Mouse (Mus musculus): ENCODE measurements around the gene Sox5.
A peak's percentile ranks its signal among the peaks of the same experiment; 100 is the strongest.

Gene Sox5

GRCm38 (mm10) chr6:144067491-144067890 lies 714.3 kb downstream of the Sox5 start:
- DNase-seq (ENCODE audit: extremely low read depth, low read depth, low spot score), result no peak

- no peak for DNase-seq (ENCODE audit: extremely low read depth, low read depth, low spot score)
These were observed 719.3 kb downstream of the Sox5 start for GRCm38 (mm10) chr6:144062428-144062827.

- no peak for DNase-seq (ENCODE audit: extremely low read depth, low read depth, low spot score)
These were observed 720.0 kb downstream of the Sox5 start for GRCm38 (mm10) chr6:144061814-144062213.

DNA sequence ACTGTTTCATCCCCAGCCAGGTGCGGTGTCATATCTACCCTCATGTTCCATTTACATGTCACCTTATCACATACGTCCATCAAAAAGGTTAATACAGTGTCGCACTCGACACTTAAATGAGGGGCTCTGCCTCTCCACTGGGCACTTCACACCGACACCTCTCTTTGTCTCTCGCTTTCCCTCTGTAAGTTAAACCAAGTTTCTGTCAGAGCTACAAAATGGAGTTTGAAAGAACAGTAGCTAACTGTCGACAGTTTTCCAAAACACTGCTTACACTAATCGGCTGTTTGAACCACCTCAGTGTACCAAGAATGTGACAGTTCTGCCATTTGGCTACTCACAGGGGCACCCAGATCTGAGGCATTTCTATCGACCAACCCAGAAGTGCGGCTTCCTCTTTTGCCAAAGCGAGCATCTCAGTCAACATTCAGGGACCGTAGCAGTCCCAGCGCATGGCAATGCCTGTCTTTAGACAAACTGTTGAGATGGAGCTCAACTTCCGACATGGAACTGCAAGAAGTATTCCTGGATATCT lies 724.6 kb downstream of the Sox5 start:
- DNase-seq (ENCODE audit: extremely low read depth, low read depth, low spot score), result no peak

DNA sequence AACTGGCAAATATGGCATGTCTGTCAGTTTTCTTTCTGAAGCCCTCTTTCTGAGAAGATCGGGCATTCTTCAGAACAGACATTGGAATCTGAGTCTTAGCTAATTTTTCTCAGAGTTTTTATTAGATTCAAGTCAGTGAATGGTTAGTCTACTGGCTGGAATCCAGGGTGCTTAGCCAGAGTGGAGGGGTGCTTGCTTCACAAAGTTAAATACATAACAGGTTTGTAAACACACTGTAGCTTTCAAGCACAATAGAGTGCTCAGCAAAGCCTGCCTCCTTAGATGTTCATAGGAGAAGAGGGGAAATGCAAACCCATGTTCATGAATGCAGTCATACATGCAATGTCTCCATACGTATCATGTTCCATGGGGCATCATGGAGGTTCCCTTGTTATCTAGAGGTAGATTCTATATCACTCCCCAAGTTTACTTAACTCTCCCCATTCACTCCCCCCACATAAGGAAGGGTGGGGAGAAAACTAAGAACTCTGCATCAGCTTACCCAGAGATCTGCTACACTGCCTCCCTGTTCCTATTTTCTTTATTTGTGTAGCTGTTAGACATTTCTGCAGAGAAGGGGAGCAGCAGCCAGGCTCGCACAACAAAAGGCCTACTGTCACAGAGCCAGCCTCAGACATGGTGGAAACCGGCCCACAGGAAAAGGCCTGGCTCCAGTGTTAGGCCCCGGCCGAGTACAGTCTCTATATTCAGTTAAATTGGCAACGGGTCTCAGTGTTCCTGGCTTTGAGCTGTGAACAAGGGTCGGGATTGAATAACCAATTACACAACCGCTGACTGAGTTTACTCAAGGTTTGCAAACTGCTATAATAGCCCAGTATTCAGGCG lies 725.3 kb downstream of the Sox5 start:
- peak; percentile 40 for DNase-seq (ENCODE audit: extremely low read depth, low read depth, low spot score)

- DNase-seq (ENCODE audit: extremely low read depth, low read depth, low spot score), result no peak
These were observed 729.3 kb downstream of the Sox5 start for GRCm38 (mm10) chr6:144052487-144052886.

GRCm38 (mm10) chr6:144051316-144051715 lies 730.5 kb downstream of the Sox5 start:
- no peak for DNase-seq (ENCODE audit: extremely low read depth, low read depth, low spot score)

GRCm38 (mm10) chr6:144048201-144048924 lies 733.4 kb downstream of the Sox5 start:
- DNase-seq (ENCODE audit: extremely low read depth, low read depth, low spot score), result no peak

- peak; percentile 43 for DNase-seq (ENCODE audit: extremely low read depth, low read depth, low spot score)
These were observed 736.3 kb downstream of the Sox5 start for GRCm38 (mm10) chr6:144045503-144045902.

GRCm38 (mm10) chr6:144044381-144044780 lies 737.4 kb downstream of the Sox5 start:
- DNase-seq (ENCODE audit: extremely low read depth, low read depth, low spot score), result no peak

DNA sequence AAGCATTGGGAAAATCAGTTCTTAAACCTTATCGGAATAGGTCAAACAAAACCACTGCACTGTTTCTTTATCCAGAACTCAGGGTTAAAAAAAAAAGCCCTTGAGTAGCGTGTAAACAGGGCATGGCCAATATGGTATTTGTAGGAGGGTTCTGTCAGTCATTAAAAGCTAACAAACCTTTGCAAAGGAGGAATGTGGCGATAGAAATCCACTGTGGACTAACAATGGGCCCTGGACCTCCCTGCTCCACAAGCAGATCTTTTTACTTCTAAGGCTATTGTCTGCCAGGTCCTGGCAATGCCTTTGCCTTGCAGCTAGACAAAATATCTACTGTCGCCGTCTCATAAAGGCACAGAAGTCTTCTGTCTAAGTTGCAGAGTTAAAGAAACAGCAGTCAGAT lies 738.8 kb downstream of the Sox5 start:
- no peak for DNase-seq (ENCODE audit: extremely low read depth, low read depth, low spot score)

GRCm38 (mm10) chr6:144041941-144042340 lies 739.8 kb downstream of the Sox5 start:
- no peak for DNase-seq (ENCODE audit: extremely low read depth, low read depth, low spot score)

DNA sequence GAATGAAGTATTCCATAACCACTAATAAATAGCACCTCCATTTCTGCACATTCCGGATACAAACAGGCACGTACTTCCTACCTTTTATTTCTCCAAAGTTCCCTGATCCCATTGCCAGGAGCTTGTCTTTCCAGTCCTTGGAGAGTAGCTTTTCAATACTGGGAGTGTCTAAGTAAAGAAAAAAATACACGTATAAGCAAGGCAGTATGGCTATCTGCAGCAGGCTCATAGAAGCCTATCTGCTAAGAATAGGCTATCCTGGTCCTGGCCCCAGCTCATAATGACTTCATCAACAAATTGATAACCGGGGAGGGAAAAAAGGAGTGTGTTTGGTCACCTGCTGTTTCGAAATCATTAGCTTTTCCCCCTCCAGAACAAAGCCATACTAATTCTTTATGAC lies 740.6 kb downstream of the Sox5 start:
- DNase-seq (ENCODE audit: extremely low read depth, low read depth, low spot score), result no peak

GRCm38 (mm10) chr6:144040349-144040748 lies 741.4 kb downstream of the Sox5 start:
- no peak for DNase-seq (ENCODE audit: extremely low read depth, low read depth, low spot score)

DNA sequence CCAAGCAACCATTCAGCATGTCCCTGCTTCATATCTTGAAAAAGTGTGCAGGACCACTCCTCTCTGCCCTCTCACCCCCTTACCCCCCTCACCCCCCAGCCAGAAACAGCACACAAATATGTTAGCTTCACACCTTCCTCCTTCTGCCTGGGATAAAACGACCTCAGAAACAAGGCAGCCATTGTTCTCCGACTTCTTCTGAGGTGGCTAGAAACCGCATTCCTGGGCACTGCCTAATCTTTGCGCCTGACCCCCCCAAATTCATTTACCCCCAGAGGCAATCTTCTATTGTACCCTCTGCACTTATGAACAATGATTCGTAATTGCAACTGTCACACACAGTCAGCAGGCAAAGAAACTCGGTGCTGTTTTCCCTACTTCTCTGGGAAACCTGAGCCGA lies 742.6 kb downstream of the Sox5 start:
- no peak for DNase-seq (ENCODE audit: extremely low read depth, low read depth, low spot score)

DNA sequence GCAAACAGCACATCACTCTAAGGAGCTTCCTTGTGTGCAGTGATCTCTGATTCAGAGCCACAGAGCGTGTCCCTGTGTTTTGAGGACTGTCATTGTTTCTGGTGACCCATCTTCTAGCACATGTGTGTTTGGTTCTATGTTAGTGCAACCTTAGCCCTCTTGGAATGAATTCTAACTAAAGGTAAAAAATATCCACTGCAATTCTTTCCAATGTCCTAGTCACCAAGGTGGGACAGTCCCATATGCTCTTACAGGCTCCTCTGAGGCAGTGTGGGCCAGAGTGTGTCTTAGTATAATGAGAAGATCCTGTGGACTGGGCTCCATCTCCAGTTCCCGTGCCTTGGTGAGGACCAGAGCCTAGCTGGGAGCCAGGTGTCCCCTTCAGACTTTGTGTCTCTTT lies 748.6 kb downstream of the Sox5 start:
- no peak for DNase-seq (ENCODE audit: extremely low read depth, low read depth, low spot score)

DNA sequence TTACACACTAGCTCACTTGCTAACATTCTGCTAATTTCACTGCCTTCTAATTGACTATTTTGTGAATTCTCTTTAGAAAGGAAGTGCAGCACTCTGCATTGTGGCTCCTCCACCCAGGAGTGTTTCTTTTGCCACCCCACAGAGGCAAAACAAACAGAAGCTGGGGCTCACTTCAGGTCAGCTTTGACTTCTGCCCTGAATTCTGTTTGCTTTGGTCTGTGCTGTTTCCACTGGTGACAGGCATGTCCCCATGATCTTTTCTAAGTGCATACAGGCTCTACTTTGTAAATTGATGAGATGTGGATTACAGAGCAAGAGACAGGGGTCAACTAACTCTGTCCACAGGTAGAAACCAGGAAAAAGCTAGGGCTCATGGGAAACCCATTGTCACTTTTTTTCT lies 764.8 kb downstream of the Sox5 start:
- DNase-seq (ENCODE audit: extremely low read depth, low read depth, low spot score), result no peak

- peak; percentile 1 for DNase-seq (ENCODE audit: extremely low read depth, low read depth, low spot score)
These were observed 769.8 kb downstream of the Sox5 start for GRCm38 (mm10) chr6:144011880-144012524.

- DNase-seq (ENCODE audit: extremely low read depth, low read depth, low spot score), result no peak
These were observed 770.8 kb downstream of the Sox5 start for GRCm38 (mm10) chr6:144010995-144011394.

GRCm38 (mm10) chr6:144010285-144010684 lies 771.5 kb downstream of the Sox5 start:
- DNase-seq (ENCODE audit: extremely low read depth, low read depth, low spot score), result no peak

DNA sequence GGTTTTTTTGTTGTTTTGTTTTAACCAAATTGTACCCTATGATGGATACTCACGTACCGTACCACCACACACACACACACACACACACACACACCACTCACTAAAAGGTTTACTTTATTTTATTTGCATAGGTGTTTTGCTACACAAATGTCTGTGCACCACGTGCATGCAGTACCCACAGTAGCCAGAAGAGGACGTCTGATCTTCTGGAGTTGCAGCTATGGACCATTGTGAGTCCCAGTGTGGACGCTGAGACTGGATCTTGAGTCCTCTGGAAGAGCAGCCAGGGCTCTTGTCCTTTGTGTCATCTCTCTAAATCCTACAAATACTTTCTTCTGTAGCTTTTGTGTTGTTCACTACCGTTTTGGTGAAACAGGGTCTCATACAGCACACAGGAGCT lies 776.6 kb downstream of the Sox5 start:
- DNase-seq (ENCODE audit: extremely low read depth, low read depth, low spot score), result no peak

DNA sequence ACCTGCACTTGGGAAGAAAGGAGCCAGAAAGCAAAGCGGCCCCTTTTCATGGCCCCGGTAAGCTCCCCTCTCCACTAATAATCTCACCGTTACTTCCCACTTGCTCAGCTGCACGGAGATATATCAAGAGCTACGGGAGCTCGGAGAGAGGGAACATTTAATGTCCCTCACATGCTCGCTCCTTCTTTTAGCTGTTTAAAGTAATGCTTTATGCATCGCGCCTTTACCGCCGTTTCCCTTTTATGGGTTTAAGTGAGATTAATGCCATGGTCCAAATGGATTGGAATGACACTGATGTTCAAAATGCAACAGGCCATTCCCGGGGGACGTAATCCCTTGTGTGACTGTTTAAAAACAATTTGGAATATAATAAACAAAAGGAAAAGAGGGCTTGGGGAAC lies 783.6 kb downstream of the Sox5 start:
- DNase-seq (ENCODE audit: extremely low read depth, low read depth, low spot score), result no peak
